Comparison of ENCODE assay signal across 16 mouse cellular contexts in genomic region chr2:77973296-77973695, GRCm38 (mm10).
"Had no signal": no experiment of that assay in that cellular context is flagged by ENCODE, and none has a peak within 500 bp of the region (broad histone marks: within the 10 kb centered on the region; RNA-seq: fewer than 3 reads in every experiment).

No protein-coding gene starts in this region.

- DNase-seq: heart, postnatal 10 days; heart, postnatal 14 days; heart, postnatal 36 days; heart, postnatal 4 days; kidney, adult 11 months; kidney, adult 18-20 months; kidney, adult 2 months; kidney, adult 8-10 months; kidney, adult 9 months; kidney, postnatal 10 days; kidney, postnatal 14 days; kidney, postnatal 25 days; kidney, postnatal 36 days; kidney, postnatal 4 days; layer of hippocampus, adult 9-11 months; layer of hippocampus, postnatal 36 days had no signal
